Mouse (Mus musculus): ENCODE data around the gene Etv6.

The Etv6 gene

GRCm38 (mm10) chr6:134078016-134078415 is 42.5 kb downstream of the Etv6 start:
- DNase-seq (ENCODE audit: low spot score in 2 of 2): no peak

- DNase-seq (ENCODE audit: low spot score in 2 of 2): peak; percentile 28 to 34
These were observed 43.6 kb downstream of the Etv6 start for GRCm38 (mm10) chr6:134079112-134079511.

- DNase-seq (ENCODE audit: low spot score in 2 of 2): no peak
These were observed 44.1 kb downstream of the Etv6 start for GRCm38 (mm10) chr6:134079563-134079962.

- DNase-seq (ENCODE audit: low spot score in 2 of 2): no peak
These were observed 45.4 kb downstream of the Etv6 start for GRCm38 (mm10) chr6:134080946-134081345.

GRCm38 (mm10) chr6:134082229-134082920 is 46.9 kb downstream of the Etv6 start:
- no peak for DNase-seq (ENCODE audit: low spot score in 2 of 2)

GRCm38 (mm10) chr6:134083428-134083827 is 47.9 kb downstream of the Etv6 start:
- no peak for DNase-seq (ENCODE audit: low spot score in 2 of 2)

- DNase-seq (ENCODE audit: low spot score in 2 of 2): no peak
These were observed 50.9 kb downstream of the Etv6 start for GRCm38 (mm10) chr6:134086351-134086750.

- DNase-seq (ENCODE audit: low spot score in 2 of 2): no peak
These were observed 52.2 kb downstream of the Etv6 start for GRCm38 (mm10) chr6:134087709-134088108.

GRCm38 (mm10) chr6:134089671-134090377 is 54.3 kb downstream of the Etv6 start:
- no peak for DNase-seq (ENCODE audit: low spot score in 2 of 2)

- no peak for DNase-seq (ENCODE audit: low spot score in 2 of 2)
These were observed 54.8 kb downstream of the Etv6 start for GRCm38 (mm10) chr6:134090378-134090692.

GRCm38 (mm10) chr6:134090875-134091274 is 55.4 kb downstream of the Etv6 start:
- DNase-seq (ENCODE audit: low spot score in 2 of 2): no peak

- no peak for DNase-seq (ENCODE audit: low spot score in 2 of 2)
These were observed 55.9 kb downstream of the Etv6 start for GRCm38 (mm10) chr6:134091398-134091801.

GRCm38 (mm10) chr6:134094066-134094465 is 58.6 kb downstream of the Etv6 start:
- no peak for DNase-seq (ENCODE audit: low spot score in 2 of 2)

GRCm38 (mm10) chr6:134094620-134095019 is 59.1 kb downstream of the Etv6 start:
- no peak for DNase-seq (ENCODE audit: low spot score in 2 of 2)

GRCm38 (mm10) chr6:134095582-134095981 is 60.1 kb downstream of the Etv6 start:
- DNase-seq (ENCODE audit: low spot score in 2 of 2): no peak

- no peak for DNase-seq (ENCODE audit: low spot score in 2 of 2)
These were observed 64.7 kb downstream of the Etv6 start for GRCm38 (mm10) chr6:134099976-134100743.

- DNase-seq (ENCODE audit: low spot score in 2 of 2): no peak
These were observed 66.9 kb downstream of the Etv6 start for GRCm38 (mm10) chr6:134102396-134102795.

- no peak for DNase-seq (ENCODE audit: low spot score in 2 of 2)
These were observed 68.0 kb downstream of the Etv6 start for GRCm38 (mm10) chr6:134103519-134103918.

- no peak for DNase-seq (ENCODE audit: low spot score in 2 of 2)
These were observed 70.2 kb downstream of the Etv6 start for GRCm38 (mm10) chr6:134105514-134106201.

- DNase-seq (ENCODE audit: low spot score in 2 of 2): no peak
These were observed 72.2 kb downstream of the Etv6 start for GRCm38 (mm10) chr6:134107696-134108095.

- DNase-seq (ENCODE audit: low spot score in 2 of 2): no peak
These were observed 74.2 kb downstream of the Etv6 start for GRCm38 (mm10) chr6:134109675-134110074.

GRCm38 (mm10) chr6:134110206-134110605 is 74.7 kb downstream of the Etv6 start:
- no peak for DNase-seq (ENCODE audit: low spot score in 2 of 2)
